ENCODE assay signal across 28 mouse cellular contexts in genomic region chr19:29370112-29370511, GRCm38 (mm10). TPM values are rescaled to one million over a fixed set of nuclear protein-coding genes. Genes with fewer than 3 reads are reported as not detected.
DNase-seq lines count a peak whose midpoint lies in the region; ATAC-seq and TF ChIP-seq lines count a peak whose summit lies in the region.
"Had no signal": no experiment of that assay in that cellular context is flagged by ENCODE, and none has a peak within 500 bp of the region (broad histone marks: within the 10 kb centered on the region; RNA-seq: fewer than 3 reads in every experiment).

No protein-coding gene starts in this region.

- ATAC-seq in lung, postnatal 0 days = no peak
- ATAC-seq: forebrain, embryonic 13.5 days; midbrain, embryonic 13.5 days had no signal

- H3K9me3 ChIP-seq in lung, postnatal 0 days (ENCODE audit: low read length) = no peaks in the 10 kb centered on the region
- H3K9me3 ChIP-seq: forebrain, embryonic 13.5 days; heart, embryonic 10.5 days; hindbrain, embryonic 12.5 days; midbrain, embryonic 13.5 days; neural tube, embryonic 13.5 days had no signal

- TF ChIP-seq CTCF in lung, postnatal 0 days (IDR thresholded peaks at IDR 0.05) = 0 out of 2 replicates have a peak, but pooled peaks have one; percentile 6
- no peak for TF ChIP-seq CTCF in lung, adult 2 months (IDR thresholded peaks at IDR 0.05; ENCODE audit: insufficient read depth, low read length)

- no peak overlapping the region for H3K9ac ChIP-seq in lung, postnatal 0 days (replicated peaks; ENCODE audit: low read depth)
- H3K9ac ChIP-seq: forebrain, embryonic 13.5 days; hindbrain, embryonic 12.5 days; midbrain, embryonic 13.5 days; neural tube, embryonic 13.5 days had no signal

- 47% methylated on average over 12 of the region's 12 CpGs for WGBS in lung, postnatal 0 days
- WGBS in lung, adult 2 months = 51% methylated on average over 12 of the region's 12 CpGs

- peaks cover 8% of the 10 kb centered on the region; the same call in 1 of the 2 replicates for H3K4me1 ChIP-seq in lung, postnatal 0 days (ENCODE audit: insufficient read depth, low read depth, low read length)
- peaks cover 6% of the 10 kb centered on the region for H3K4me1 ChIP-seq in lung, adult 2 months (ENCODE audit: control insufficient read depth, insufficient read depth, low read length)
- peaks cover 10% of the 10 kb centered on the region for H3K4me1 ChIP-seq in brown adipose tissue, adult 24 weeks (ENCODE audit: control insufficient read depth, insufficient read depth, insufficient read length, low read length)

- no peak overlapping the region for H3K27ac ChIP-seq in lung, postnatal 0 days (ENCODE audit: low read length)
- peak overlapping the region; percentile 81 for H3K27ac ChIP-seq in brown adipose tissue, adult 24 weeks (replicated peaks; ENCODE audit: low read depth, low read length)
- H3K27ac ChIP-seq: forebrain, embryonic 13.5 days; heart, embryonic 10.5 days; hindbrain, embryonic 12.5 days; midbrain, embryonic 13.5 days; neural tube, embryonic 13.5 days had no signal

- TF ChIP-seq EP300 in lung, postnatal 0 days (IDR thresholded peaks at IDR 0.05) = no peak

- no peak overlapping the region for H3K4me2 ChIP-seq in lung, postnatal 0 days (replicated peaks; ENCODE audit: low read depth, low read length)
- H3K4me2 ChIP-seq: forebrain, embryonic 13.5 days; hindbrain, embryonic 12.5 days; midbrain, embryonic 13.5 days; neural tube, embryonic 13.5 days had no signal

- peak; percentile 32 for DNase-seq in adrenal gland, postnatal 10 days
- no peak for DNase-seq in adrenal gland, postnatal 25 days
- DNase-seq in lung, postnatal 0 days (ENCODE audit: low spot score) = peak; percentile 43
- no peak for DNase-seq in lung, adult 2 months
- DNase-seq in skeletal muscle tissue, adult 2 months (ENCODE audit: low read depth, low spot score) = peak; percentile 40
- DNase-seq in left cerebral cortex, adult 11 months (ENCODE audit: low spot score) = no peak
- DNase-seq in embryo, embryonic 10.5 days (ENCODE audit: low spot score) = no peak
- DNase-seq: cerebellum, adult 8-10 months; gastrocnemius, postnatal 36 days; lung, adult 18-20 months; lung, postnatal 36 days; right cerebral cortex, adult 18-20 months; thymus, postnatal 4 days had no signal

- no peak for TF ChIP-seq POLR2A in lung, adult 2 months (IDR thresholded peaks at IDR 0.05; ENCODE audit: borderline replicate concordance, extremely low read depth, low read depth, low read length)

- no peaks in the 10 kb centered on the region for H3K27me3 ChIP-seq in lung, postnatal 0 days (replicated peaks; ENCODE audit: insufficient read depth, low read length)
- H3K27me3 ChIP-seq: forebrain, embryonic 13.5 days; hindbrain, embryonic 12.5 days; neural tube, embryonic 13.5 days had no signal

- no peak overlapping the region for H3K4me3 ChIP-seq in lung, postnatal 0 days (ENCODE audit: low read depth, low read length)
- no peak overlapping the region for H3K4me3 ChIP-seq in lung, adult 2 months (replicated peaks; ENCODE audit: extremely low read depth, low read depth, low read length)
- no peak overlapping the region for H3K4me3 ChIP-seq in brown adipose tissue, adult 24 weeks (ENCODE audit: insufficient read depth, low read depth, low read length)
- H3K4me3 ChIP-seq: forebrain, embryonic 13.5 days; heart, embryonic 10.5 days; hindbrain, embryonic 12.5 days; midbrain, embryonic 13.5 days; neural tube, embryonic 13.5 days had no signal

- no peaks in the 10 kb centered on the region for H3K36me3 ChIP-seq in lung, postnatal 0 days (ENCODE audit: insufficient read depth, low read length)
- H3K36me3 ChIP-seq: heart, embryonic 10.5 days; hindbrain, embryonic 12.5 days; midbrain, embryonic 13.5 days; neural tube, embryonic 13.5 days had no signal

RNA-seq across cellular contexts. Expression of gene Cd274, which starts 2.9 kb away (rescaled TPM):
- total RNA-seq in adrenal gland, postnatal 10 days (2021) = 1 to 10 TPM; 2.7 to 6.9 TPM
- 6.9 and 8.8 TPM in 2 replicates for total RNA-seq in adrenal gland, postnatal 25 days (2021)
- 0.57 and 0.79 TPM in 2 replicates for polyA plus RNA-seq in lung, postnatal 0 days (2015; fragmentation: Nextera tagmentation; extraction: Ambion mirVana)
- polyA plus RNA-seq in lung, adult 2 months (2012; rRNA removed) = 5.4 and 9.0 TPM in 2 replicates
- polyA plus RNA-seq in brown adipose tissue, adult 24 weeks (2012; ENCODE audit: insufficient read depth, insufficient read length, missing spikeins) = 52.6 and 58.2 TPM in 2 replicates

RNA-seq across cellular contexts. Expression of gene Plgrkt, which starts 2.9 kb away (rescaled TPM):
- 10 to 100 TPM; 44.0 to 83.3 TPM for total RNA-seq in adrenal gland, postnatal 10 days (2021)
- 66.1 and 99.7 TPM in 2 replicates for total RNA-seq in adrenal gland, postnatal 25 days (2021)
- polyA plus RNA-seq in lung, postnatal 0 days (2015; fragmentation: Nextera tagmentation; extraction: Ambion mirVana) = 50.6 and 56.3 TPM in 2 replicates
- polyA plus RNA-seq in lung, adult 2 months (2012; rRNA removed) = 56.1 and 57.2 TPM in 2 replicates
- polyA plus RNA-seq in brown adipose tissue, adult 24 weeks (2012; ENCODE audit: insufficient read depth, insufficient read length, missing spikeins) = 118 and 119 TPM in 2 replicates

RNA-seq across cellular contexts. Expression of gene Rln1, which starts 35.6 kb away (rescaled TPM):
- total RNA-seq in adrenal gland, postnatal 10 days (2021) = not detected
- not detected in 2 replicates for total RNA-seq in adrenal gland, postnatal 25 days (2021)
- polyA plus RNA-seq in lung, postnatal 0 days (2015; fragmentation: Nextera tagmentation; extraction: Ambion mirVana) = 0.11 TPM in 1 of 2 replicates, not detected in the other
- not detected in 2 replicates for polyA plus RNA-seq in lung, adult 2 months (2012; rRNA removed)
- not detected in 2 replicates for polyA plus RNA-seq in brown adipose tissue, adult 24 weeks (2012; ENCODE audit: insufficient read depth, insufficient read length, missing spikeins)
- total RNA-seq: gastrocnemius, postnatal 36 days had no signal
- polyA plus RNA-seq: kidney, embryonic 14.5 days; large intestine, adult 2 months; small intestine, adult 2 months had no signal

RNA-seq across cellular contexts. Expression of gene Pdcd1lg2, which starts 40.6 kb away (rescaled TPM):
- not detected for total RNA-seq in adrenal gland, postnatal 10 days (2021)
- total RNA-seq in adrenal gland, postnatal 25 days (2021) = not detected in 2 replicates
- 0.15 and 0.26 TPM in 2 replicates for polyA plus RNA-seq in lung, postnatal 0 days (2015; fragmentation: Nextera tagmentation; extraction: Ambion mirVana)
- 0.29 and 0.37 TPM in 2 replicates for polyA plus RNA-seq in lung, adult 2 months (2012; rRNA removed)
- not detected in 2 replicates for polyA plus RNA-seq in brown adipose tissue, adult 24 weeks (2012; ENCODE audit: insufficient read depth, insufficient read length, missing spikeins)
- total RNA-seq: gastrocnemius, postnatal 36 days; layer of hippocampus, postnatal 14 days had no signal
- polyA plus RNA-seq: embryonic facial prominence, embryonic 11.5 days; forebrain, embryonic 13.5 days; heart, embryonic 10.5 days; heart, postnatal 0 days; hindbrain, embryonic 12.5 days; intestine, embryonic 14.5 days; kidney, embryonic 14.5 days; limb, embryonic 14.5 days; neural tube, embryonic 13.5 days had no signal

RNA-seq across cellular contexts. Expression of gene Insl6, which starts 45.0 kb away (rescaled TPM):
- total RNA-seq in adrenal gland, postnatal 10 days (2021) = under 1 TPM in 1 of 2 experiments, not detected in 1; 0.66 TPM
- total RNA-seq in adrenal gland, postnatal 25 days (2021) = 0.79 TPM in 1 of 2 replicates, not detected in the other
- 0.57 and 1.5 TPM in 2 replicates for polyA plus RNA-seq in lung, postnatal 0 days (2015; fragmentation: Nextera tagmentation; extraction: Ambion mirVana)
- 0.82 TPM in 1 of 2 replicates, not detected in the other for polyA plus RNA-seq in lung, adult 2 months (2012; rRNA removed)
- polyA plus RNA-seq in brown adipose tissue, adult 24 weeks (2012; ENCODE audit: insufficient read depth, insufficient read length, missing spikeins) = 8.0 and 8.2 TPM in 2 replicates
- total RNA-seq: gastrocnemius, postnatal 36 days; left cerebral cortex, postnatal 14 days had no signal

Comparison
In these comparisons a context has a peak if more than half of its experiments do, and no peak if none do; other contexts are left out.
1. DNase-seq: peak in adrenal gland, postnatal 10 days (single experiment), lung, postnatal 0 days (single experiment) and skeletal muscle tissue, adult 2 months (single experiment); none in adrenal gland, postnatal 25 days (single experiment), lung, adult 2 months (single experiment), left cerebral cortex, adult 11 months (single experiment) and embryo, embryonic 10.5 days (single experiment).